Mouse (Mus musculus): ENCODE data around the gene Asnsd1. TPM values are rescaled to one million over a fixed set of nuclear protein-coding genes. Genes with fewer than 3 reads are reported as not detected.
"Not testable (repeated sequence)": the region's sequence is repeated elsewhere in the genome, so short reads cannot be mapped to it uniquely, and the experiment has no call there.

Asnsd1 gene
- polyA plus RNA-seq, 1 experiment from 2014 or later: 52.5 TPM

GRCm38 (mm10) chr1:53337403-53337802 lies 15.1 kb downstream of the Asnsd1 start:
- not testable (repeated sequence) for H3K27ac ChIP-seq (ENCODE audit: low read length); H3K9ac ChIP-seq (ENCODE audit: low read depth, low read length); H3K27me3 ChIP-seq (ENCODE audit: control insufficient read depth, insufficient read depth, low read depth, low read length); ATAC-seq; H3K4me1 ChIP-seq (ENCODE audit: control insufficient read depth, insufficient read depth, low read length); H3K4me2 ChIP-seq (ENCODE audit: low read length); H3K4me3 ChIP-seq (ENCODE audit: low read depth, low read length)
- H3K9me3 ChIP-seq (replicated peaks; ENCODE audit: control insufficient read depth, low read length, poor library complexity, severe bottlenecking): peaks cover 14% of the 10 kb centered on the region; the same call in 1 of the 2 replicates
- 51% methylated on average over 2 of the region's 2 CpGs for WGBS
- H3K36me3 ChIP-seq (ENCODE audit: control insufficient read depth, insufficient read depth, low read length): peaks cover 18% of the 10 kb centered on the region

GRCm38 (mm10) chr1:53335465-53335864 lies 17.1 kb downstream of the Asnsd1 start:
- H3K27ac ChIP-seq (ENCODE audit: low read length): no peak overlapping the region
- H3K4me2 ChIP-seq (ENCODE audit: low read length): no peak overlapping the region
- H3K9ac ChIP-seq (ENCODE audit: low read depth, low read length): no peak overlapping the region
- no peak for ATAC-seq
- peaks cover 3% of the 10 kb centered on the region; the same call in 1 of the 2 replicates for H3K9me3 ChIP-seq (replicated peaks; ENCODE audit: control insufficient read depth, low read length, poor library complexity, severe bottlenecking)
- peaks cover 3% of the 10 kb centered on the region; the same call in 1 of the 2 replicates for H3K36me3 ChIP-seq (ENCODE audit: control insufficient read depth, insufficient read depth, low read length)
- H3K4me3 ChIP-seq (ENCODE audit: low read depth, low read length): no peak overlapping the region
- H3K4me1 ChIP-seq (ENCODE audit: control insufficient read depth, insufficient read depth, low read length): no peaks in the 10 kb centered on the region
- H3K27me3 ChIP-seq (ENCODE audit: control insufficient read depth, insufficient read depth, low read depth, low read length): no peaks in the 10 kb centered on the region

- H3K9me3 ChIP-seq (replicated peaks; ENCODE audit: control insufficient read depth, low read length, poor library complexity, severe bottlenecking); H3K4me2 ChIP-seq (ENCODE audit: low read length): not testable (repeated sequence)
- 67% methylated on average over 5 of the region's 5 CpGs for WGBS
These were observed 19.0 kb downstream of the Asnsd1 start for GRCm38 (mm10) chr1:53333527-53333926.

GRCm38 (mm10) chr1:53324827-53325494 lies 27.6 kb downstream of the Asnsd1 start:
- no peak overlapping the region for H3K27ac ChIP-seq (ENCODE audit: low read length)
- no peak overlapping the region for H3K4me3 ChIP-seq (ENCODE audit: low read depth, low read length)
- no peaks in the 10 kb centered on the region for H3K9me3 ChIP-seq (replicated peaks; ENCODE audit: control insufficient read depth, low read length, poor library complexity, severe bottlenecking)
- 95% methylated on average over 5 of the region's 5 CpGs for WGBS
- H3K4me1 ChIP-seq (ENCODE audit: control insufficient read depth, insufficient read depth, low read length): no peaks in the 10 kb centered on the region
- no peaks in the 10 kb centered on the region for H3K27me3 ChIP-seq (ENCODE audit: control insufficient read depth, insufficient read depth, low read depth, low read length)
- no peak overlapping the region for H3K4me2 ChIP-seq (ENCODE audit: low read length)
- H3K36me3 ChIP-seq (ENCODE audit: control insufficient read depth, insufficient read depth, low read length): peaks cover 5% of the 10 kb centered on the region; the same call in 1 of the 2 replicates
- ATAC-seq: no peak
- H3K9ac ChIP-seq (ENCODE audit: low read depth, low read length): no peak overlapping the region

More at GRCm38 (mm10) chr1:53333527-53333926, 19.0 kb downstream of the Asnsd1 start:
- H3K4me1 ChIP-seq (ENCODE audit: control insufficient read depth, insufficient read depth, low read length); H3K27me3 ChIP-seq (ENCODE audit: control insufficient read depth, insufficient read depth, low read depth, low read length); ATAC-seq; H3K36me3 ChIP-seq (ENCODE audit: control insufficient read depth, insufficient read depth, low read length); H3K27ac ChIP-seq (ENCODE audit: low read length); H3K4me3 ChIP-seq (ENCODE audit: low read depth, low read length); H3K9ac ChIP-seq (ENCODE audit: low read depth, low read length): not testable (repeated sequence)

- no peak overlapping the region for H3K4me2 ChIP-seq (ENCODE audit: low read length)
- H3K4me3 ChIP-seq (ENCODE audit: low read depth, low read length): no peak overlapping the region
- H3K9ac ChIP-seq (ENCODE audit: low read depth, low read length): no peak overlapping the region
- no peaks in the 10 kb centered on the region for H3K4me1 ChIP-seq (ENCODE audit: control insufficient read depth, insufficient read depth, low read length)
- no peak overlapping the region for H3K27ac ChIP-seq (ENCODE audit: low read length)
- ATAC-seq: no peak
- H3K27me3 ChIP-seq (ENCODE audit: control insufficient read depth, insufficient read depth, low read depth, low read length): no peaks in the 10 kb centered on the region
- H3K9me3 ChIP-seq (replicated peaks; ENCODE audit: control insufficient read depth, low read length, poor library complexity, severe bottlenecking): no peaks in the 10 kb centered on the region
- H3K36me3 ChIP-seq (ENCODE audit: control insufficient read depth, insufficient read depth, low read length): peaks cover 6% of the 10 kb centered on the region; the same call in 1 of the 2 replicates
- WGBS: 95% methylated on average over 1 of the region's 1 CpGs
These were observed 28.3 kb downstream of the Asnsd1 start for GRCm38 (mm10) chr1:53324277-53324676.

- peaks cover 6% of the 10 kb centered on the region; the same call in 1 of the 2 replicates for H3K36me3 ChIP-seq (ENCODE audit: control insufficient read depth, insufficient read depth, low read length)
- no peaks in the 10 kb centered on the region for H3K27me3 ChIP-seq (ENCODE audit: control insufficient read depth, insufficient read depth, low read depth, low read length)
- H3K9ac ChIP-seq (ENCODE audit: low read depth, low read length): no peak overlapping the region
- H3K4me2 ChIP-seq (ENCODE audit: low read length): no peak overlapping the region
- no peaks in the 10 kb centered on the region for H3K9me3 ChIP-seq (replicated peaks; ENCODE audit: control insufficient read depth, low read length, poor library complexity, severe bottlenecking)
- no peak overlapping the region for H3K27ac ChIP-seq (ENCODE audit: low read length)
- H3K4me1 ChIP-seq (ENCODE audit: control insufficient read depth, insufficient read depth, low read length): no peaks in the 10 kb centered on the region
- H3K4me3 ChIP-seq (ENCODE audit: low read depth, low read length): no peak overlapping the region
- ATAC-seq: no peak
- WGBS: 90% methylated on average over 5 of the region's 5 CpGs
These were observed 29.3 kb downstream of the Asnsd1 start for GRCm38 (mm10) chr1:53323254-53323653.

GRCm38 (mm10) chr1:53321662-53322344 lies 30.7 kb downstream of the Asnsd1 start:
- no peaks in the 10 kb centered on the region for H3K27me3 ChIP-seq (ENCODE audit: control insufficient read depth, insufficient read depth, low read depth, low read length)
- no peaks in the 10 kb centered on the region for H3K9me3 ChIP-seq (replicated peaks; ENCODE audit: control insufficient read depth, low read length, poor library complexity, severe bottlenecking)
- H3K4me2 ChIP-seq (ENCODE audit: low read length): no peak overlapping the region
- H3K4me3 ChIP-seq (ENCODE audit: low read depth, low read length): no peak overlapping the region
- 97% methylated on average over 4 of the region's 4 CpGs for WGBS
- H3K4me1 ChIP-seq (ENCODE audit: control insufficient read depth, insufficient read depth, low read length): no peaks in the 10 kb centered on the region
- H3K36me3 ChIP-seq (ENCODE audit: control insufficient read depth, insufficient read depth, low read length): peaks cover 7% of the 10 kb centered on the region; the same call in 1 of the 2 replicates
- no peak overlapping the region for H3K9ac ChIP-seq (ENCODE audit: low read depth, low read length)
- no peak overlapping the region for H3K27ac ChIP-seq (ENCODE audit: low read length)
- ATAC-seq: no peak

GRCm38 (mm10) chr1:53312989-53313967 lies 39.3 kb downstream of the Asnsd1 start, which contains the start of gene Osgepl1:
TSS of gene Osgepl1 (plus strand) at chr1:53313624.
- Histone ChIP-seq H3K4me3 (ENCODE audit: low read depth, low read length) (peak within 1 kb of the TSS; percentile 74), H3K4me1 (ENCODE audit: control insufficient read depth, insufficient read depth, low read length) (peaks cover 7% of the 10 kb centered on the region), H3K27ac (ENCODE audit: low read length) (peak within 1 kb of the TSS; percentile 82), H3K9me3 (replicated peaks; ENCODE audit: control insufficient read depth, low read length, poor library complexity, severe bottlenecking) (no peaks in the 10 kb centered on the region), H3K27me3 (ENCODE audit: control insufficient read depth, insufficient read depth, low read depth, low read length) (no peaks in the 10 kb centered on the region), H3K4me2 (ENCODE audit: low read length) (peak within 1 kb of the TSS; percentile 71), H3K9ac (ENCODE audit: low read depth, low read length) (peak within 1 kb of the TSS; percentile 75), H3K36me3 (ENCODE audit: control insufficient read depth, insufficient read depth, low read length) (0 out of 2 replicates have a peak, but pooled peaks cover 2% of the 10 kb centered on the region)
- peak; percentile 99 for ATAC-seq
- WGBS: 3% methylated on average over 27 of the region's 27 CpGs
